Mouse (Mus musculus) hindbrain, postnatal 0 days (tissue): ENCODE data around the gene Ergic2. TPM values are rescaled to one million over a fixed set of nuclear protein-coding genes. Genes with fewer than 3 reads are reported as not detected.

Source experiments
- ATAC-seq: fragments of 200-750 bp; cut with Nextera tagmentation; 2 replicates; pipeline ENCODE4 v1.8.0; 2017; ENCODE audit warnings: mild to moderate bottlenecking, moderate TSS enrichment, moderate library complexity
- DNase-seq: peaks from one replicate; pipeline ENCODE4 v3.0.0-alpha.2; 2015; ENCODE audit warnings: low spot score
- H3K27ac ChIP-seq: fragments of 300-500 bp; sonication (generic); 2 replicates; pipeline ENCODE4 v1.5.1; 2014; ENCODE audit warnings: mild to moderate bottlenecking
- H3K27me3 ChIP-seq: fragments of 300-500 bp; sonication (generic); 2 replicates; pipeline ENCODE4 v1.6.1; 2014; ENCODE audit warnings: low read length, mixed read lengths; ENCODE audit not compliant: insufficient read depth
- H3K36me3 ChIP-seq: fragments of 300-500 bp; sonication (generic); 2 replicates; pipeline ENCODE4 v1.6.1; 2014; ENCODE audit warnings: low read length, mixed read lengths; ENCODE audit not compliant: insufficient read depth
- H3K4me1 ChIP-seq: fragments of 300-500 bp; sonication (generic); 2 replicates; pipeline ENCODE4 v1.6.1; 2014; ENCODE audit warnings: antibody characterized with exemption, low read length, mixed read lengths; ENCODE audit not compliant: insufficient read depth
- H3K4me2 ChIP-seq: fragments of 300-500 bp; sonication (generic); 2 replicates; pipeline ENCODE4 v1.6.1; 2014; ENCODE audit warnings: low read depth, mild to moderate bottlenecking, low read length, moderate library complexity, mixed read lengths
- H3K4me3 ChIP-seq: fragments of 300-500 bp; sonication (generic); 2 replicates; pipeline ENCODE4 v1.5.1; 2014; ENCODE audit warnings: low read length
- H3K9ac ChIP-seq: fragments of 300-500 bp; sonication (generic); replicated peaks from 2 replicates; pipeline ENCODE4 v1.6.1; 2014; ENCODE audit warnings: mild to moderate bottlenecking, low read length, moderate library complexity, mixed read lengths
- H3K9me3 ChIP-seq: fragments of 300-500 bp; sonication (generic); 2 replicates; pipeline ENCODE4 v1.6.1; 2016; ENCODE audit warnings: low read length, mixed read lengths
- CTCF ChIP-seq: IDR thresholded peaks from 2 replicates; pipeline ENCODE4 v1.5.1; 2016; ENCODE audit warnings: antibody characterized with exemption, control low read depth, low read depth
- WGBS: fragments of 180-500 bp; shearing (Covaris S2); extraction: QIAGEN DNeasy Blood & Tissue Kit; methylation state at CpG from one replicate; pipeline ENCODE4 v1.1.7; 2014; 5-methylcytosine and 5-hydroxymethylcytosine counted together
- polyA plus RNA-seq: library from polyadenylated mRNA; unstranded; fragments of >200 nt; fragmentation: Nextera tagmentation; extraction: Ambion mirVana; gene quantifications from 2 replicates; pipeline ENCODE4 v1.2.1, GENCODE M21; 2015
- total RNA-seq: library from RNA; depleted of rRNA; stranded (reverse); fragments of >200 nt; gene quantifications from 2 replicates; pipeline ENCODE4 v1.2.3, GENCODE M21; 2014; rRNA removed

The Ergic2 gene
- 63.1 and 112 TPM in 2 replicates for total RNA-seq
- 204 and 211 TPM in 2 replicates for polyA plus RNA-seq

DNA sequence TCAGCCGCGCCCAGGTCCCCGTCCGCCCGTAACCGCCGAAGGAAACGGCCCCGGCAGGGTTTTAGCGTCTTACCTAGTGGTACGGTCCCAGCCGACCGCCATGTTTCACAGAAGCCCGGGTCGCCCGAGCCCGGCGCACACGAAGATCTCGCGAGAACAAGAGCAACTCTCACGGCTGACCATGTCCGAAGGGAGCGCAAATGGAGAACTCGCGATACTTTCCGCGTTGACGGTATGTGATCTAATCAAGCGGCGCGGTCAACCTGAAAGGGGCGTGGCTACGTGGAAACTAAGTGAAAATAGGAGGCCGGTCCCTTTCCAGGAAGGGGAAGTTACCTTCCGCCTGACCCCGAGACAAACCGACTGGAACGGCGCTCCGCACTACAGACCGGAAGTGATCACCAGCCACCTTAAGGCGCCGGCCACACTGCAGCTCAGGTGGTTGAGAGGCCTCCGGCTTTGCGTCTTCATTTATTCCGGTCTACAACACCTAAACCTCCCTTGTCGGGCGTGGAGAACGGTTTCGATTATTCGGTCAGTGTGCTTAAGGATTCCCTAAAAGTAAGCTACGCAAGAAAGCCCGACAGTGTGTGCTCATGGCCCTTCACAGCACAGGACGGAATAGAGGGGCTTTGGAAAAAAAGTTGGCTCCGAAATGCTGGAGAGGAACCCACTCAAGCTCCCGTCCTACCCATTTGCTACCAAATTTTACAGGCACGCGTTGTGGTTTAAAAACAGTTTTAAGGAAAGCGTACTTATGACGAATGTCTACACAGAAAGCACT lies at the start of gene Ergic2:
Gene Ergic2 (minus strand): TSS at position 478 of the 784 bp plus-strand sequence.
- H3K4me1 ChIP-seq, result peaks cover 7% of the 10 kb centered on the region; the same call in 1 of the 2 replicates
- TF ChIP-seq CTCF, result no peak
- H3K36me3 ChIP-seq, result no peaks in the 10 kb centered on the region
- peak within 1 kb of the TSS; percentile 93 for H3K4me3 ChIP-seq
- peak within 1 kb of the TSS; percentile 87 for H3K4me2 ChIP-seq
- no peaks in the 10 kb centered on the region for H3K9me3 ChIP-seq
- under 1% methylated on average over 61 of the region's 61 CpGs for WGBS
- peak within 1 kb of the TSS; percentile 91 for H3K27ac ChIP-seq
- DNase-seq, result peak; percentile 100
- no peaks in the 10 kb centered on the region for H3K27me3 ChIP-seq
- H3K9ac ChIP-seq, result peak within 1 kb of the TSS; percentile 99
- ATAC-seq, result peak; percentile 99

DNA sequence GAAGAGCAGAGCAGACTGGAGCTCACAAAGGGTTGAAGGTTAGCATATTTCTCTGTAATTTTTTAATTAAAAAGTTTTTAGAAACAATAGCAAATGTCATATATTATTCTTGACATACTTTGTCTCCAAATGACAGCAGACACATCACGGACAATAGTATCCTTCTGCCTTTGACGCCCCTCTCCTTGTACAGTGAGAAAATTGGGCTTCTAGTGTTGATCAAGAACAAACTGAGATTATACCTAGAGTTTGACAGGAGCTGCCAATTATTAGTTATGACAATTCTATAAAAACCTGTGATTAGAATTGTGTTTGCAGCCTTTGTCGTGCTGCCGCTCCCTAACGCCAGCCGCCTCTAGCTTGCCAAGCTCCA lies 48.5 kb upstream of the Ergic2 start:
- WGBS, result 66% methylated on average over 6 of the region's 6 CpGs
- ATAC-seq (0 out of 2 replicates have a peak, but pooled peaks have one; percentile 25), DNase-seq (no peak)
- no peaks in the 10 kb centered on the region for H3K4me1 ChIP-seq
- no peak overlapping the region for H3K9ac ChIP-seq
- peak overlapping the region; percentile 4; the same call in 1 of the 2 replicates for H3K27ac ChIP-seq
- H3K36me3 ChIP-seq, result no peaks in the 10 kb centered on the region
- H3K4me2 ChIP-seq, result no peak overlapping the region
- H3K27me3 ChIP-seq, result no peaks in the 10 kb centered on the region
- TF ChIP-seq CTCF, result no peak
- H3K9me3 ChIP-seq, result no peaks in the 10 kb centered on the region
- no peak overlapping the region for H3K4me3 ChIP-seq

DNA sequence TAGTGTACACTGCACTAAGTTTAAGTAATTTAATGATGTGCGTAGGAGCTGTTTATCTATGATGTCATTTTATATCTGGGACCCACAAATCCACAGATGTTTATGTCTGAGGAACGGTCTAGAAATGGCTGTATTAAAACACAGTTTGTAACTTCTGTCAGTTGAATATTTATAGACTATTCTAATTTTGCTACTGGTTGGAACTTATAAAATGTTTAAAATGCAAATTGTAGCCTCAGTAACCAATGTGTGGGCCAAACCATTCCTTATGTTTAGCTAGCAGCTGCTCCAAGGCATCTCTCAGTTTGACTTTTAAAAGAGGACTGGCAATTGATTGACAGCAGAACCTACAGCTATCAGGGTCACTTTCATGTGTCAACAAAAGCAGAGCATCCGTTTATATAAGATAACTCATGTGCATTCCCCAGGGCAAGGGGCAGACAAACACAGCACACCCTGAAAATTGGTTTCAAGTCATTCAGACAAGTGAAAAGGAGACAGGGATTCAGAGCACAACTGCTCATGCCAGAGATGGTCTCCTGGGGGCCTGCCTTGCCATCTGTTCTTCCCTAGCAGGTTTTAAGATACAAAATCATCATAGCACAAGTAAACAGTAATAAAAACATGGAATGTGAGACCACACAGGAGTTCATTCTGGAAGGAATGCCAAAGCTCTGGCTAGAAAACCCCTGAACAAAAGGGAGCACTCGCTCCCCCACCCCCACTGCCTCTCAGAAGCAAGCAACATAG lies 48.0 kb upstream of the Ergic2 start:
- Histone ChIP-seq H3K4me1 (no peaks in the 10 kb centered on the region), H3K9ac (no peak overlapping the region), H3K27ac (peak overlapping the region; percentile 4; the same call in 1 of the 2 replicates), H3K9me3 (no peaks in the 10 kb centered on the region), H3K36me3 (no peaks in the 10 kb centered on the region), H3K27me3 (no peaks in the 10 kb centered on the region), H3K4me3 (no peak overlapping the region), H3K4me2 (no peak overlapping the region)
- no peak for TF ChIP-seq CTCF
- WGBS, result 41% methylated on average over 4 of the region's 4 CpGs
- DNase-seq (peak; percentile 67), ATAC-seq (peak; percentile 85)

DNA sequence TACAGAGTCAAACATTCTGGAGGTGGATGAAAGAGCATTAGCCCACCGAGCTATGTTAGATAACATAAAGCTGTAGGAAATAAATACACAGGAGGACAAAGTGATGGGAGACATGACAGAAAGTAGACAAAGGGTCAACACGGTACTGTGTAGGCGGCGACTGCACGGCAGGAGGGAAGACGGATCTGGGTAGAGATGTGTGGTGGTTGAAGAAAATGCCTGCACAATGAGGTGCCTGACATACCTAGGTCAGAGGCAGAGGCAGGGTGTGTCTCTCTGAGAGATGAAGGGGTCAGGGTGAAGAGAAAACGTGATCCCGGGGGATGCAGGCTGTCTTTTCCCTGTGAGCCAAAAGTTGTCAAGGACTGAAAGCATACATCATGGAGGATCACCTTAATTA lies 46.9 kb upstream of the Ergic2 start:
- H3K27me3 ChIP-seq, result no peaks in the 10 kb centered on the region
- H3K36me3 ChIP-seq, result no peaks in the 10 kb centered on the region
- H3K4me3 ChIP-seq, result no peak overlapping the region
- WGBS, result 63% methylated on average over 8 of the region's 8 CpGs
- no peaks in the 10 kb centered on the region for H3K9me3 ChIP-seq
- no peak overlapping the region for H3K9ac ChIP-seq
- ATAC-seq, result no peak
- TF ChIP-seq CTCF, result no peak
- H3K27ac ChIP-seq, result no peak overlapping the region
- no peak for DNase-seq
- no peak overlapping the region for H3K4me2 ChIP-seq
- H3K4me1 ChIP-seq, result no peaks in the 10 kb centered on the region

DNA sequence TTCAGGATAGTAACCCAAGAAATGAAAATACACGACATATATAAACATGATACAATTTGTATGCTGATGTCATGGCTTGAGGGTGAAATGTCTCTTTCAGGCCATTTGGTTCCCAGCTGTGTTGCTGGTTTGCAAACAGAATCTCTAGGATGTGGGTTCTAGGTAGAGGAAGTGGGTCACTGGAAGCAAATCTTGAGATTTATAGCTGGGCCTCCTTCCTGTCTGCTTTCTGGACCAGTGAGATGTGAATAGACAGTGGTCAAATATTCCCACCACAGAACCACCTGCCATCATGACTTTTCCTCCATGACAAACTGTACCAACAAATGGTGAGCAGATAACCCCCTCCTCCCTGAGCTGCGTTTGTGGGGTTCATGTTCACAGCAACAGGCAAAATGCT lies 45.6 kb upstream of the Ergic2 start:
- no peak for ATAC-seq
- H3K27ac ChIP-seq, result no peak overlapping the region
- 87% methylated on average over 2 of the region's 2 CpGs for WGBS
- no peak overlapping the region for H3K4me2 ChIP-seq
- no peak overlapping the region for H3K9ac ChIP-seq
- H3K27me3 ChIP-seq, result no peaks in the 10 kb centered on the region
- H3K36me3 ChIP-seq, result no peaks in the 10 kb centered on the region
- no peaks in the 10 kb centered on the region for H3K9me3 ChIP-seq
- DNase-seq, result no peak
- TF ChIP-seq CTCF, result no peak
- H3K4me3 ChIP-seq, result no peak overlapping the region
- no peaks in the 10 kb centered on the region for H3K4me1 ChIP-seq

DNA sequence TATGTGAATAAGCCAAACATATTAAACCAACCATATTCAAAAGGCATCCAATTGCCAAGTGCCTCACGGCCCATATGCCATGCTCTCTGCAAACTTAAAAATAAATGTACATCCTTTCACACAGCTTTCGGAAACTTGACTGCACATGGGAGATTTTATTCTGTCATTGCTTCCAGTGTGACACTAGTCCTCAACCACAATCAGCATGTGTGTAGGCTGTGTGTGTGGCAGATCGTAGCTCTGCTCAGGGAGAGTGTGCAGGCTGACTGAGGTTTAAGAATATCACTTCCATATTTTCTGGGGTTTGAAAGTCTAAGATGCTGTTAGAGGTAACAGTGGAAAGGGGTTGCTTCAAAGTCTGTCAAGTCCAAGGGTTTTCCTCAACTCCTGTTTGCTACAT lies 43.9 kb upstream of the Ergic2 start:
- ATAC-seq, result no peak
- Histone ChIP-seq H3K4me3 (no peak overlapping the region), H3K4me2 (no peak overlapping the region), H3K9me3 (no peaks in the 10 kb centered on the region), H3K9ac (no peak overlapping the region), H3K27me3 (no peaks in the 10 kb centered on the region), H3K36me3 (no peaks in the 10 kb centered on the region), H3K4me1 (no peaks in the 10 kb centered on the region), H3K27ac (no peak overlapping the region)
- DNase-seq, result no peak
- WGBS, result 88% methylated on average over 3 of the region's 3 CpGs
- TF ChIP-seq CTCF, result no peak
